9 mouse cellular contexts compared by ENCODE assay signal in the genomic region with DNA sequence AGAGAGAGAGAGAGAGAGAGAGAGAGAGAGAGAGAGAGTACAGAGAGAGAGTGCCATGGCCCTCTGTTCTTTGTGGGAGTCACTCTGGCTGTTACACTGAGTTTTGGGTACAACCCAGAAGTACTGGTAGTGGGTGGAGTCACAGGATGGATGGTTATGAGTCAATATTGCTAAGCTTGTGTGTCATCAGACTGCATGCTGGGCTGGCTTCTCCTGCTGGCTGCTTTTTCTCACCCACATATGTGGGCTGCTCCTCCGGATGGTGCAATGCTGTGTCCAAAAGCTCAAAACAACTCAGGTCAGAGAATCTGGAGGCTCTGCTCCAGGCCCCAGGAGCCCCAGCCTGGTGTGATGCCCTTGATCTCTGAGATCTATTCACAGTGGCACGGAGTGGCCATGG.
DNase-seq lines count a peak whose midpoint lies in the region; ATAC-seq and TF ChIP-seq lines count a peak whose summit lies in the region.
"Had no signal": no experiment of that assay in that cellular context is flagged by ENCODE, and none has a peak within 500 bp of the region (broad histone marks: within the 10 kb centered on the region; RNA-seq: fewer than 3 reads in every experiment).

No protein-coding gene starts in this region.

- peak; percentile 11; the same call in 1 of the 2 replicates for ATAC-seq in lung, embryonic 16.5 days (ENCODE audit: low read depth)
- ATAC-seq in hindbrain, embryonic 13.5 days (ENCODE audit: low FRiP score) = no peak

- WGBS in lung, embryonic 16.5 days = 65% methylated on average over 2 of the region's 2 CpGs
- 93% methylated on average over 2 of the region's 2 CpGs for WGBS in hindbrain, embryonic 13.5 days

- no peak for TF ChIP-seq CTCF in bone marrow macrophage, adult 2 months (IDR thresholded peaks at IDR 0.05; ENCODE audit: low read depth, low read length)
- TF ChIP-seq CTCF in layer of hippocampus, adult 2 months (conservative IDR thresholded peaks at IDR 0.05) = no peak

- H3K4me1 ChIP-seq in lung, embryonic 16.5 days (replicated peaks; ENCODE audit: control insufficient read depth, insufficient read depth, low read length) = peaks cover 43% of the 10 kb centered on the region
- peaks cover 70% of the 10 kb centered on the region for H3K4me1 ChIP-seq in bone marrow macrophage, adult 2 months (ENCODE audit: control insufficient read depth, insufficient read depth, low read length)
- H3K4me1 ChIP-seq in hindbrain, embryonic 13.5 days (replicated peaks) = peaks cover 57% of the 10 kb centered on the region

- TF ChIP-seq POLR2A in bone marrow macrophage, adult 2 months (IDR thresholded peaks at IDR 0.05; ENCODE audit: borderline replicate concordance, low read depth, low read length) = no peak

- no peak overlapping the region; the same call in 1 of the 2 replicates for H3K27ac ChIP-seq in lung, embryonic 16.5 days (ENCODE audit: low read length)
- peak overlapping the region; percentile 65 for H3K27ac ChIP-seq in bone marrow macrophage, adult 2 months (ENCODE audit: insufficient read depth, low read depth, low read length)
- peak overlapping the region; percentile 73 for H3K27ac ChIP-seq in layer of hippocampus, adult 2 months
- no peak overlapping the region for H3K27ac ChIP-seq in hindbrain, embryonic 13.5 days
- H3K27ac ChIP-seq: embryonic facial prominence, embryonic 12.5 days; lung, embryonic 15.5 days had no signal

- no peak overlapping the region for H3K4me2 ChIP-seq in lung, embryonic 16.5 days (ENCODE audit: low read depth, low read length)
- no peak overlapping the region for H3K4me2 ChIP-seq in hindbrain, embryonic 13.5 days
- H3K4me2 ChIP-seq: embryonic facial prominence, embryonic 12.5 days; lung, embryonic 15.5 days had no signal

- H3K36me3 ChIP-seq in lung, embryonic 16.5 days (ENCODE audit: control insufficient read depth, insufficient read depth, low read length) = 0 out of 2 replicates have a peak, but pooled peaks cover 4% of the 10 kb centered on the region
- H3K36me3 ChIP-seq in hindbrain, embryonic 13.5 days = peaks cover 8% of the 10 kb centered on the region; the same call in 1 of the 2 replicates
- H3K36me3 ChIP-seq: lung, embryonic 15.5 days had no signal

- no peaks in the 10 kb centered on the region for H3K27me3 ChIP-seq in lung, embryonic 16.5 days (ENCODE audit: control insufficient read depth, insufficient read depth, low read depth, low read length)
- no peaks in the 10 kb centered on the region for H3K27me3 ChIP-seq in hindbrain, embryonic 13.5 days
- H3K27me3 ChIP-seq: embryonic facial prominence, embryonic 12.5 days; lung, embryonic 15.5 days had no signal

- no peak overlapping the region for H3K9ac ChIP-seq in lung, embryonic 16.5 days (ENCODE audit: low read length)
- H3K9ac ChIP-seq in hindbrain, embryonic 13.5 days = no peak overlapping the region
- H3K9ac ChIP-seq: embryonic facial prominence, embryonic 12.5 days; lung, embryonic 15.5 days had no signal

- no peak overlapping the region for H3K4me3 ChIP-seq in lung, embryonic 16.5 days (ENCODE audit: low read length)
- H3K4me3 ChIP-seq in bone marrow macrophage, adult 2 months (ENCODE audit: insufficient read depth, low read length) = no peak overlapping the region
- H3K4me3 ChIP-seq in layer of hippocampus, adult 2 months = no peak overlapping the region
- no peak overlapping the region for H3K4me3 ChIP-seq in hindbrain, embryonic 13.5 days
- H3K4me3 ChIP-seq: embryonic facial prominence, embryonic 12.5 days; lung, embryonic 15.5 days had no signal

- DNase-seq in lung, postnatal 14 days = no peak
- DNase-seq in layer of hippocampus, adult 2 months (ENCODE audit: low spot score in 2 of 2) = peak; percentile 68 to 89
- peak; percentile 62 to 69 for DNase-seq in monocyte, adult 2 months (ENCODE audit: low read depth in 1 of 2, low spot score in 2 of 2)
- DNase-seq in ovary, postnatal 14 days (ENCODE audit: low spot score) = no peak

- no peaks in the 10 kb centered on the region for H3K9me3 ChIP-seq in lung, embryonic 16.5 days (ENCODE audit: control insufficient read depth, low read length)
- H3K9me3 ChIP-seq in hindbrain, embryonic 13.5 days = no peaks in the 10 kb centered on the region
- H3K9me3 ChIP-seq: embryonic facial prominence, embryonic 12.5 days; lung, embryonic 15.5 days had no signal

Comparison
In these comparisons a context has a peak if more than half of its experiments do, and no peak if none do; other contexts are left out.
1. H3K27ac ChIP-seq: peak in bone marrow macrophage, adult 2 months (single experiment) and layer of hippocampus, adult 2 months (single experiment); none in lung, embryonic 16.5 days (single experiment) and hindbrain, embryonic 13.5 days (single experiment).
2. DNase-seq: peak in layer of hippocampus, adult 2 months (2 of 2) and monocyte, adult 2 months (2 of 2); none in lung, postnatal 14 days (single experiment) and ovary, postnatal 14 days (single experiment).